11 mouse cellular contexts compared by ENCODE assay signal in the genomic region with DNA sequence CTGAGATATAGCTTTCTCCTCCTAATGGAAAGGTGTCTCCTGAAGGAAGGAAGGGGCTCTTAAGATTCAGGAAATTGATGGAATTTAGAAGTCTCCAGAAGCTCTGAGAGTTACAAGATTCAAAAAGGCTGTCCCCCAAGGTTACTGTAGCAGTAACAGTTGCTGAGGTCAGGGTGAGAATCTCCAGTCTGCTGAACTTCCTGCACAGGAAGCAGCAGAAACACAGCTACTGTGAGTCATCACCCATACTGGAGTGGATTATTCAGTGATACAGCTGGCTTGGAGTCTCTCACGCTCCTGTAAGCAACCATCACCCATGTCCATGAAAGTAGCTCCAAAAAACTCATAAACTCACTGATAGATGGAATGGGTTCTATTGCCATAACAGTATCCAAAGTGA.
"Had no signal": no experiment of that assay in that cellular context is flagged by ENCODE, and none has a peak within 500 bp of the region (broad histone marks: within the 10 kb centered on the region; RNA-seq: fewer than 3 reads in every experiment).

No protein-coding gene starts in this region.

- H3K9ac ChIP-seq: limb, embryonic 13.5 days; liver, embryonic 15.5 days; neural tube, embryonic 12.5 days had no signal

- H3K36me3 ChIP-seq: limb, embryonic 13.5 days; liver, embryonic 15.5 days; midbrain, embryonic 10.5 days; neural tube, embryonic 12.5 days had no signal

- H3K4me1 ChIP-seq: limb, embryonic 13.5 days; liver, embryonic 15.5 days; midbrain, embryonic 10.5 days; neural tube, embryonic 12.5 days had no signal

- ATAC-seq: lung, postnatal 0 days had no signal

- H3K4me2 ChIP-seq: limb, embryonic 13.5 days; liver, embryonic 15.5 days; neural tube, embryonic 12.5 days had no signal

- H3K27me3 ChIP-seq: limb, embryonic 13.5 days; liver, embryonic 15.5 days; neural tube, embryonic 12.5 days had no signal

- H3K9me3 ChIP-seq: limb, embryonic 13.5 days; liver, embryonic 15.5 days; midbrain, embryonic 10.5 days; neural tube, embryonic 12.5 days had no signal

- H3K27ac ChIP-seq: limb, embryonic 13.5 days; liver, embryonic 15.5 days; midbrain, embryonic 10.5 days; neural tube, embryonic 12.5 days; stomach, postnatal 0 days had no signal

- DNase-seq: left cerebral cortex, postnatal 4 days; lung, adult 2 months; lung, postnatal 36 days; midbrain, embryonic 14.5 days; thymus, postnatal 4 days had no signal

- H3K4me3 ChIP-seq: limb, embryonic 13.5 days; liver, embryonic 15.5 days; midbrain, embryonic 10.5 days; neural tube, embryonic 12.5 days had no signal
